Mouse (Mus musculus): ENCODE measurements around the gene Ncf2. TPM values are rescaled to one million over a fixed set of nuclear protein-coding genes. Genes with fewer than 3 reads are reported as not detected.

The Ncf2 gene
- total RNA-seq, 2 experiments from 2014 or later = 2.7 to 3.0 TPM

- intact Hi-C loops (cut with DNase I) = no loop called here
- no peak for DNase-seq (ENCODE audit: low spot score in 2 of 2)
Measured at GRCm38 (mm10) chr1:152826446-152826845, 26.5 kb downstream of the Ncf2 start.

GRCm38 (mm10) chr1:152828168-152828567 is 28.2 kb downstream of the Ncf2 start:
- DNase-seq (ENCODE audit: low spot score in 2 of 2) = no peak
- intact Hi-C loops (cut with DNase I) = no loop called here

- DNase-seq (ENCODE audit: low spot score in 2 of 2) = no peak
- intact Hi-C loops (cut with DNase I) = no loop called here
Measured at GRCm38 (mm10) chr1:152828637-152829355, 28.8 kb downstream of the Ncf2 start.

- no peak for DNase-seq (ENCODE audit: low spot score in 2 of 2)
- intact Hi-C loops (cut with DNase I) = loop anchor here (10.0 kb wide), 1 partner anchor 305 kb away; no protein-coding TSS in a partner anchor
Measured at GRCm38 (mm10) chr1:152830054-152830453, 30.1 kb downstream of the Ncf2 start.

- intact Hi-C loops (cut with DNase I) = loop anchor here (10.0 kb wide), 1 partner anchor 306 kb away; no protein-coding TSS in a partner anchor
- DNase-seq (ENCODE audit: low spot score in 2 of 2) = peak; percentile 59
Measured at GRCm38 (mm10) chr1:152831003-152831402, 31.0 kb downstream of the Ncf2 start.

GRCm38 (mm10) chr1:152831619-152832018 is 31.6 kb downstream of the Ncf2 start:
- no peak for DNase-seq (ENCODE audit: low spot score in 2 of 2)
- intact Hi-C loops (cut with DNase I) = loop anchor here (10.0 kb wide), 1 partner anchor 307 kb away; no protein-coding TSS in a partner anchor

GRCm38 (mm10) chr1:152832316-152832715 is 32.3 kb downstream of the Ncf2 start:
- intact Hi-C loops (cut with DNase I) = loop anchor here (10.0 kb wide), 1 partner anchor 308 kb away; no protein-coding TSS in a partner anchor
- DNase-seq (ENCODE audit: low spot score in 2 of 2) = no peak

- DNase-seq (ENCODE audit: low spot score in 2 of 2) = no peak
- intact Hi-C loops (cut with DNase I) = loop anchor here (5.0 to 10.0 kb wide), 2 partner anchors 53 to 310 kb away; no protein-coding TSS in a partner anchor
Measured at GRCm38 (mm10) chr1:152835061-152835460, 35.1 kb downstream of the Ncf2 start.

- DNase-seq (ENCODE audit: low spot score in 2 of 2) = peak in 1 of 2 experiments; percentile 35
- intact Hi-C loops (cut with DNase I) = loop anchor here (5.0 to 10.0 kb wide), 2 partner anchors 56 to 313 kb away; no protein-coding TSS in a partner anchor
Measured at GRCm38 (mm10) chr1:152838026-152838702, 38.2 kb downstream of the Ncf2 start.

GRCm38 (mm10) chr1:152838841-152839240 is 38.8 kb downstream of the Ncf2 start:
- peak; percentile 53 to 68 for DNase-seq (ENCODE audit: low spot score in 2 of 2)

GRCm38 (mm10) chr1:152840343-152840742 is 40.3 kb downstream of the Ncf2 start:
- intact Hi-C loops (cut with DNase I) = no loop called here
- no peak for DNase-seq (ENCODE audit: low spot score in 2 of 2)

More at GRCm38 (mm10) chr1:152838841-152839240, 38.8 kb downstream of the Ncf2 start:
- intact Hi-C loops (cut with DNase I) = loop anchor here (5.0 to 10.0 kb wide), 2 partner anchors 57 to 314 kb away; no protein-coding TSS in a partner anchor

- intact Hi-C loops (cut with DNase I) = no loop called here
- DNase-seq (ENCODE audit: low spot score in 2 of 2) = no peak
Measured at GRCm38 (mm10) chr1:152841057-152841456, 41.1 kb downstream of the Ncf2 start.

GRCm38 (mm10) chr1:152844634-152845033 is 44.6 kb downstream of the Ncf2 start:
- DNase-seq (ENCODE audit: low spot score in 2 of 2) = no peak
- intact Hi-C loops (cut with DNase I) = no loop called here

- intact Hi-C loops (cut with DNase I) = no loop called here
Measured at GRCm38 (mm10) chr1:152845211-152845730, 45.3 kb downstream of the Ncf2 start.

GRCm38 (mm10) chr1:152846856-152847255 is 46.9 kb downstream of the Ncf2 start:
- no peak for DNase-seq (ENCODE audit: low spot score in 2 of 2)
- intact Hi-C loops (cut with DNase I) = no loop called here

More at GRCm38 (mm10) chr1:152845211-152845730, 45.3 kb downstream of the Ncf2 start:
- DNase-seq (ENCODE audit: low spot score in 2 of 2) = no peak

- DNase-seq (ENCODE audit: low spot score in 2 of 2) = no peak
- intact Hi-C loops (cut with DNase I) = no loop called here
Measured at GRCm38 (mm10) chr1:152869901-152870300, 69.9 kb downstream of the Ncf2 start.

GRCm38 (mm10) chr1:152871031-152871430 is 71.0 kb downstream of the Ncf2 start:
- intact Hi-C loops (cut with DNase I) = no loop called here

More at GRCm38 (mm10) chr1:152871031-152871430, 71.0 kb downstream of the Ncf2 start:
- DNase-seq (ENCODE audit: low spot score in 2 of 2) = no peak
